ENCODE assay signal across 15 mouse cellular contexts in genomic region chr14:106318767-106319166, GRCm38 (mm10).
"Had no signal": no experiment of that assay in that cellular context is flagged by ENCODE, and none has a peak within 500 bp of the region (broad histone marks: within the 10 kb centered on the region; RNA-seq: fewer than 3 reads in every experiment).

No protein-coding gene starts in this region.

- H3K27ac ChIP-seq: layer of hippocampus, adult 2 months; limb, embryonic 10.5 days; limb, embryonic 13.5 days; liver, embryonic 12.5 days; liver, embryonic 15.5 days; lung, embryonic 15.5 days had no signal

- H3K4me3 ChIP-seq: layer of hippocampus, adult 2 months; limb, embryonic 10.5 days; limb, embryonic 13.5 days; liver, embryonic 12.5 days; liver, embryonic 15.5 days; lung, embryonic 15.5 days had no signal

- H3K36me3 ChIP-seq: limb, embryonic 10.5 days; limb, embryonic 13.5 days; liver, embryonic 12.5 days; liver, embryonic 15.5 days; lung, embryonic 15.5 days had no signal

- H3K9ac ChIP-seq: limb, embryonic 13.5 days; liver, embryonic 12.5 days; liver, embryonic 15.5 days; lung, embryonic 15.5 days had no signal

- H3K4me2 ChIP-seq: limb, embryonic 13.5 days; liver, embryonic 12.5 days; liver, embryonic 15.5 days; lung, embryonic 15.5 days; midbrain, embryonic 11.5 days had no signal

- ATAC-seq: inflammation-experienced regulatory T-cells, adult 6 months; intestine, postnatal 0 days; liver, embryonic 12.5 days had no signal

- H3K4me1 ChIP-seq: limb, embryonic 13.5 days; liver, embryonic 12.5 days; liver, embryonic 15.5 days had no signal

- DNase-seq: kidney, adult 8-10 months; layer of hippocampus, adult 9-11 months; liver; midbrain, embryonic 14.5 days; thymus, adult 18-20 months; thymus, postnatal 36 days had no signal

- H3K9me3 ChIP-seq: limb, embryonic 10.5 days; limb, embryonic 13.5 days; liver, embryonic 12.5 days; liver, embryonic 15.5 days; lung, embryonic 15.5 days had no signal

- H3K27me3 ChIP-seq: limb, embryonic 13.5 days; liver, embryonic 12.5 days; liver, embryonic 15.5 days; lung, embryonic 15.5 days had no signal
